Mouse (Mus musculus): Measurements from ENCODE around the gene Hpcal1. TPM values are rescaled to one million over a fixed set of nuclear protein-coding genes. Genes with fewer than 3 reads are reported as not detected.
A peak's percentile ranks its signal among the peaks of the same experiment; 100 is the strongest.

Hpcal1 gene
- total RNA-seq, 1 experiment: 23.5 TPM

- H3K9me3 ChIP-seq (ENCODE audit: control insufficient read depth, insufficient read depth, low read depth, low read length): no peaks in the 10 kb centered on the region
- DNase-seq (ENCODE audit: low read depth, low spot score): no peak
- H3K4me1 ChIP-seq (ENCODE audit: control insufficient read depth in 2 of 2, insufficient read depth in 2 of 2, low read length in 2 of 2, poor library complexity in 1 of 2): peaks cover 3 to 6% of the 10 kb centered on the region in 2 experiments; a peak in 1 of 4 replicates
- TF ChIP-seq ZNF384 (IDR thresholded peaks at IDR 0.05; ENCODE audit: low read depth, low read length) (no peak), CHD2 (IDR thresholded peaks at IDR 0.05; ENCODE audit: low read depth, low read length) (no peak), HCFC1 (IDR thresholded peaks at IDR 0.05; ENCODE audit: borderline replicate concordance, insufficient read depth, low read length) (no peak), MAFK (IDR thresholded peaks at IDR 0.05; ENCODE audit: insufficient read depth, low read depth, low read length) (no peak), ZC3H11A (IDR thresholded peaks at IDR 0.05; ENCODE audit: borderline replicate concordance, low read depth, low read length) (no peak)
- no peak overlapping the region for H3K27ac ChIP-seq (ENCODE audit: insufficient read depth, low read depth, low read length, poor library complexity, severe bottlenecking)
- in situ Hi-C loops (cut with MboI; ENCODE audit: low sequenced_read_pairs in 2 of 2, unreplicated experiment in 2 of 2): no loop called here
- H3K4me3 ChIP-seq (ENCODE audit: insufficient read depth in 1 of 2, low read depth in 1 of 2, low read length in 2 of 2, poor library complexity in 1 of 2, severe bottlenecking in 1 of 2): no peak overlapping the region
- H3K9ac ChIP-seq (ENCODE audit: insufficient read depth, low read depth, low read length, poor library complexity, severe bottlenecking): no peak overlapping the region
- H3K36me3 ChIP-seq (ENCODE audit: control insufficient read depth, insufficient read depth, low read length, poor library complexity, severe bottlenecking): no peaks in the 10 kb centered on the region
These were observed 12.3 kb downstream of the Hpcal1 start for GRCm38 (mm10) chr12:17702944-17703335.

- Histone ChIP-seq H3K4me1 (ENCODE audit: control insufficient read depth in 2 of 2, insufficient read depth in 2 of 2, low read length in 2 of 2, poor library complexity in 1 of 2) (peaks cover 3 to 10% of the 10 kb centered on the region in 2 experiments; a peak in 1 of 4 replicates), H3K27ac (ENCODE audit: insufficient read depth, low read depth, low read length, poor library complexity, severe bottlenecking) (no peak overlapping the region), H3K9me3 (ENCODE audit: control insufficient read depth, insufficient read depth, low read depth, low read length) (no peaks in the 10 kb centered on the region), H3K4me3 (ENCODE audit: insufficient read depth in 1 of 2, low read depth in 1 of 2, low read length in 2 of 2, poor library complexity in 1 of 2, severe bottlenecking in 1 of 2) (no peak overlapping the region), H3K36me3 (ENCODE audit: control insufficient read depth, insufficient read depth, low read length, poor library complexity, severe bottlenecking) (no peaks in the 10 kb centered on the region), H3K9ac (ENCODE audit: insufficient read depth, low read depth, low read length, poor library complexity, severe bottlenecking) (no peak overlapping the region)
- TF ChIP-seq ZNF384 (IDR thresholded peaks at IDR 0.05; ENCODE audit: low read depth, low read length) (no peak), MAFK (IDR thresholded peaks at IDR 0.05; ENCODE audit: insufficient read depth, low read depth, low read length) (no peak), HCFC1 (IDR thresholded peaks at IDR 0.05; ENCODE audit: borderline replicate concordance, insufficient read depth, low read length) (no peak), ZC3H11A (IDR thresholded peaks at IDR 0.05; ENCODE audit: borderline replicate concordance, low read depth, low read length) (no peak), CHD2 (IDR thresholded peaks at IDR 0.05; ENCODE audit: low read depth, low read length) (no peak)
- in situ Hi-C loops (cut with MboI; ENCODE audit: low sequenced_read_pairs in 2 of 2, unreplicated experiment in 2 of 2): no loop called here
- no peak for DNase-seq (ENCODE audit: low read depth, low spot score)
These were observed 13.2 kb downstream of the Hpcal1 start for GRCm38 (mm10) chr12:17703866-17704265.

DNA sequence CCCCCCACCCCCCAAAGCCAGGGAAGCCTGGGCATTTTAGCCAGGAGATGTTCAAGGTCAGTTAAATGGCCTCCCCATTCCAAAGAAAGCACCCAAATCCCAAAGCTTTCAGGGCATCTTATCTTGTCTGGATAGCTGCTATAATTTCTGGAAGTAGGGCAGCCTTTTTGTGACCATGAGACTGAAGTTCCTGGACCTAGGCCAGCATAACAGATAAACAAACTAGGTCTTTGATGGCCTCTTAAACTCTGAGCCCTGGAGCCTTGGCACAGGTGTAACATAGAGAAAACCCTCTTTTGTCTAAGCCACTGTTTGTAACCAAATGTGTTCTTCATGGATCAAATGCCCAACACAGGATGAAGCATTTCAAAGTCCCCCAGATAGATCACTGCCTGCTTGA is 16.8 kb downstream of the Hpcal1 start:
- H3K9ac ChIP-seq (ENCODE audit: insufficient read depth, low read depth, low read length, poor library complexity, severe bottlenecking): no peak overlapping the region
- H3K4me3 ChIP-seq (ENCODE audit: insufficient read depth in 1 of 2, low read depth in 1 of 2, low read length in 2 of 2, poor library complexity in 1 of 2, severe bottlenecking in 1 of 2): no peak overlapping the region
- H3K4me1 ChIP-seq (ENCODE audit: control insufficient read depth in 2 of 2, insufficient read depth in 2 of 2, low read length in 2 of 2, poor library complexity in 1 of 2): peaks cover 6 to 23% of the 10 kb centered on the region in 2 experiments; a peak in 3 of 4 replicates
- no peaks in the 10 kb centered on the region for H3K9me3 ChIP-seq (ENCODE audit: control insufficient read depth, insufficient read depth, low read depth, low read length)
- DNase-seq (ENCODE audit: low read depth, low spot score): no peak
- no peak for TF ChIP-seq ZNF384 (IDR thresholded peaks at IDR 0.05; ENCODE audit: low read depth, low read length)
- TF ChIP-seq HCFC1 (IDR thresholded peaks at IDR 0.05; ENCODE audit: borderline replicate concordance, insufficient read depth, low read length): no peak
- TF ChIP-seq CHD2 (IDR thresholded peaks at IDR 0.05; ENCODE audit: low read depth, low read length): no peak
- TF ChIP-seq MAFK (IDR thresholded peaks at IDR 0.05; ENCODE audit: insufficient read depth, low read depth, low read length): no peak
- TF ChIP-seq ZC3H11A (IDR thresholded peaks at IDR 0.05; ENCODE audit: borderline replicate concordance, low read depth, low read length): no peak
- no peak overlapping the region for H3K27ac ChIP-seq (ENCODE audit: insufficient read depth, low read depth, low read length, poor library complexity, severe bottlenecking)
- H3K36me3 ChIP-seq (ENCODE audit: control insufficient read depth, insufficient read depth, low read length, poor library complexity, severe bottlenecking): no peaks in the 10 kb centered on the region
- in situ Hi-C loops (cut with MboI; ENCODE audit: low sequenced_read_pairs in 2 of 2, unreplicated experiment in 2 of 2): no loop called here

- Histone ChIP-seq H3K27ac (ENCODE audit: insufficient read depth, low read depth, low read length, poor library complexity, severe bottlenecking) (no peak overlapping the region), H3K9ac (ENCODE audit: insufficient read depth, low read depth, low read length, poor library complexity, severe bottlenecking) (no peak overlapping the region), H3K36me3 (ENCODE audit: control insufficient read depth, insufficient read depth, low read length, poor library complexity, severe bottlenecking) (no peaks in the 10 kb centered on the region), H3K4me1 (ENCODE audit: control insufficient read depth in 2 of 2, insufficient read depth in 2 of 2, low read length in 2 of 2, poor library complexity in 1 of 2) (peaks cover 3 to 23% of the 10 kb centered on the region in 2 experiments; a peak in 3 of 4 replicates), H3K4me3 (ENCODE audit: insufficient read depth in 1 of 2, low read depth in 1 of 2, low read length in 2 of 2, poor library complexity in 1 of 2, severe bottlenecking in 1 of 2) (no peak overlapping the region), H3K9me3 (ENCODE audit: control insufficient read depth, insufficient read depth, low read depth, low read length) (no peaks in the 10 kb centered on the region)
- in situ Hi-C loops (cut with MboI; ENCODE audit: low sequenced_read_pairs in 2 of 2, unreplicated experiment in 2 of 2): no loop called here
- no peak for TF ChIP-seq ZC3H11A (IDR thresholded peaks at IDR 0.05; ENCODE audit: borderline replicate concordance, low read depth, low read length)
- 0 out of 2 replicates have a peak, but pooled peaks have one; percentile 51 for TF ChIP-seq CHD2 (IDR thresholded peaks at IDR 0.05; ENCODE audit: low read depth, low read length)
- peak; percentile 92 for DNase-seq (ENCODE audit: low read depth, low spot score)
These were observed 18.8 kb downstream of the Hpcal1 start for GRCm38 (mm10) chr12:17709451-17709850.

Data from ES-E14 (cell line).